ENCODE assay signal across 8 mouse cellular contexts in the genomic region with DNA sequence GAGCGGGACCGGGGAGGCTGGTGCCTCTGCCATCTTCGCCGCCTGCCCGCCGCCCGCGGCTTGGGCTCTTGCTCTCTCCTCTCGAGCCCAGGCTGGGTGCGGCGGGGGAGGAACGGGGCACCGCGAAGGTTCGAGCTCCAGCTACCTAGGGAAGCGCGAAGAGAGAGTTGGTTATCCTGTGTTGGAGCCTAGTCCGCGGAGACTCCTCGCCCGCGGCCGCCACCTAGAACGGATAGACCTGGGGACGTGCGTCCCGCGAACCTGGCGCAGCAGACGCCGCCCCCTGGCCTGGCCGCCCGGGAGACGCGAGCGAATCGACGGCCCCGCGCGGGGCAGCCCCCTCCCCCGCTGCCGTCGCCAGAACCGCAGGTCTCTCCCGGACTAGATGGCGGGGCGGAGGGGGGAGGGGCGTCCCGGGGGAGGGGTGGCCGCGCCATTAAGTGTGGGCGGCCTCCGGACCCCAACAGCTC. TPM values are rescaled to one million over a fixed set of nuclear protein-coding genes. Genes with fewer than 3 reads are reported as not detected.
DNase-seq lines count a peak whose midpoint lies in the region; ATAC-seq and TF ChIP-seq lines count a peak whose summit lies in the region.

No protein-coding gene starts in this region.

- WGBS in forebrain, embryonic 13.5 days = under 1% methylated on average over 37 of the region's 54 CpGs
- under 1% methylated on average over 42 of the region's 54 CpGs for WGBS in hindbrain, postnatal 0 days
- 0% methylated on average over 34 of the region's 54 CpGs for WGBS in midbrain, embryonic 12.5 days

- H3K4me1 ChIP-seq in E14TG2a.4 (replicated peaks; ENCODE audit: low read depth, low read length) = peaks cover 43% of the 10 kb centered on the region
- H3K4me1 ChIP-seq in forebrain, embryonic 13.5 days = peaks cover 40% of the 10 kb centered on the region
- H3K4me1 ChIP-seq in hindbrain, postnatal 0 days (ENCODE audit: insufficient read depth, low read length) = peaks cover 29% of the 10 kb centered on the region
- H3K4me1 ChIP-seq in midbrain, embryonic 12.5 days = peaks cover 20% of the 10 kb centered on the region

- H3K27me3 ChIP-seq in E14TG2a.4 (ENCODE audit: insufficient read depth, low read length) = peaks cover 40% of the 10 kb centered on the region
- peaks cover 26% of the 10 kb centered on the region for H3K27me3 ChIP-seq in forebrain, embryonic 13.5 days
- no peaks in the 10 kb centered on the region for H3K27me3 ChIP-seq in hindbrain, postnatal 0 days (ENCODE audit: insufficient read depth, low read length)
- peaks cover 32% of the 10 kb centered on the region for H3K27me3 ChIP-seq in midbrain, embryonic 12.5 days

- peak; percentile 67 to 77 for DNase-seq in adrenal gland, postnatal 36 days
- DNase-seq in hindbrain, postnatal 0 days (ENCODE audit: low spot score) = peak; percentile 63
- peak; percentile 53 for DNase-seq in left cerebral cortex, postnatal 4 days
- DNase-seq in spleen, postnatal 36 days (ENCODE audit: low spot score in 2 of 2) = peak; percentile 57 to 62

- H3K36me3 ChIP-seq in E14TG2a.4 (ENCODE audit: insufficient read depth, low read length) = peaks cover 35% of the 10 kb centered on the region
- no peaks in the 10 kb centered on the region for H3K36me3 ChIP-seq in forebrain, embryonic 13.5 days (ENCODE audit: poor library complexity, severe bottlenecking)
- H3K36me3 ChIP-seq in hindbrain, postnatal 0 days (ENCODE audit: insufficient read depth, low read length) = no peaks in the 10 kb centered on the region
- no peaks in the 10 kb centered on the region for H3K36me3 ChIP-seq in midbrain, embryonic 12.5 days

- TF ChIP-seq CTCF in E14TG2a.4 (conservative IDR thresholded peaks at IDR 0.05; ENCODE audit: low read length) = no peak
- no peak for TF ChIP-seq CTCF in hindbrain, postnatal 0 days (IDR thresholded peaks at IDR 0.05; ENCODE audit: low read depth)

- peak overlapping the region; percentile 99 for H3K4me2 ChIP-seq in forebrain, embryonic 13.5 days
- H3K4me2 ChIP-seq in hindbrain, postnatal 0 days (ENCODE audit: low read depth, low read length) = peak overlapping the region; percentile 98
- H3K4me2 ChIP-seq in midbrain, embryonic 12.5 days (replicated peaks) = peak overlapping the region; percentile 99

- H3K9ac ChIP-seq in forebrain, embryonic 13.5 days = peak overlapping the region; percentile 77
- peak overlapping the region; percentile 77 for H3K9ac ChIP-seq in hindbrain, postnatal 0 days (replicated peaks; ENCODE audit: low read length)
- H3K9ac ChIP-seq in midbrain, embryonic 12.5 days (replicated peaks) = peak overlapping the region; percentile 76

- H3K27ac ChIP-seq in forebrain, embryonic 13.5 days = peak overlapping the region; percentile 99
- peak overlapping the region; percentile 97 for H3K27ac ChIP-seq in hindbrain, postnatal 0 days
- peak overlapping the region; percentile 95 for H3K27ac ChIP-seq in midbrain, embryonic 12.5 days (replicated peaks)

- H3K4me3 ChIP-seq in E14TG2a.4 (replicated peaks; ENCODE audit: low read length) = peak overlapping the region; percentile 90
- peak overlapping the region; percentile 68 for H3K4me3 ChIP-seq in forebrain, embryonic 13.5 days
- peak overlapping the region; percentile 84 for H3K4me3 ChIP-seq in hindbrain, postnatal 0 days (ENCODE audit: low read length)
- H3K4me3 ChIP-seq in midbrain, embryonic 12.5 days = peak overlapping the region; percentile 85

- H3K9me3 ChIP-seq in E14TG2a.4 (ENCODE audit: low read length) = peaks cover 2% of the 10 kb centered on the region; the same call in 1 of the 2 replicates
- no peaks in the 10 kb centered on the region for H3K9me3 ChIP-seq in forebrain, embryonic 13.5 days (replicated peaks)
- no peaks in the 10 kb centered on the region for H3K9me3 ChIP-seq in hindbrain, postnatal 0 days (ENCODE audit: low read length)
- H3K9me3 ChIP-seq in midbrain, embryonic 12.5 days = no peaks in the 10 kb centered on the region

- intact Hi-C loops in left cerebral cortex, postnatal 4 days (cut with DNase I) = loop anchor here (5.0 to 10.0 kb wide), 2 partner anchors 261 to 443 kb away; partner anchors contain the start of gene Armc2

- ATAC-seq in forebrain, embryonic 13.5 days = no peak
- no peak for ATAC-seq in hindbrain, postnatal 0 days
- no peak for ATAC-seq in midbrain, embryonic 12.5 days (ENCODE audit: low FRiP score, low read depth)
- ATAC-seq in monocyte, adult 5-6 weeks (replicated peaks; ENCODE audit: insufficient number of reproducible peaks, low FRiP score, low TSS enrichment, poor library complexity, severe bottlenecking) = no peak

RNA-seq across cellular contexts. Expression of gene Foxo3, which starts 1.1 kb away (rescaled TPM):
- 10 to 100 TPM; 56.9 to 78.5 TPM for total RNA-seq in adrenal gland, postnatal 36 days (2021)
- 3.4 and 3.8 TPM in 2 replicates for polyA plus RNA-seq in forebrain, embryonic 13.5 days (2015; fragmentation: Nextera tagmentation; extraction: Ambion mirVana)
- 54.7 and 59.2 TPM in 2 replicates for total RNA-seq in hindbrain, postnatal 0 days (2014; rRNA removed)
- polyA plus RNA-seq in hindbrain, postnatal 0 days (2015; fragmentation: Nextera tagmentation; extraction: Ambion mirVana) = 8.4 and 8.6 TPM in 2 replicates
- 10 to 100 TPM; 28.8 to 32.6 TPM for total RNA-seq in left cerebral cortex, postnatal 4 days (2021)
- polyA plus RNA-seq in midbrain, embryonic 12.5 days (2016; fragmentation: Nextera tagmentation; extraction: Ambion mirVana) = 3.6 TPM in 2 replicates
- 39.6 to 56.4 TPM (median 43.8 TPM) in 3 replicates for total RNA-seq in monocyte, adult 5-6 weeks (2017)
